Mouse (Mus musculus): ENCODE measurements around the gene Trmt1. TPM values are rescaled to one million over a fixed set of nuclear protein-coding genes. Genes with fewer than 3 reads are reported as not detected.
A peak's percentile ranks its signal among the peaks of the same experiment; 100 is the strongest.

The Trmt1 gene
- polyA plus RNA-seq, 1 experiment = 87.5 TPM

GRCm38 (mm10) chr8:84705960-84706359 lies 19.9 kb downstream of the Trmt1 start:
- H3K4me1 ChIP-seq (ENCODE audit: control insufficient read depth, insufficient read depth, low read length) = peaks cover 35% of the 10 kb centered on the region
- TF ChIP-seq CTCF (IDR thresholded peaks at IDR 0.05; ENCODE audit: insufficient read depth, low read length) (no peak), POLR2A (IDR thresholded peaks at IDR 0.05; ENCODE audit: borderline replicate concordance, extremely low read depth, low read depth, low read length) (no peak)
- no peak overlapping the region for H3K4me3 ChIP-seq (replicated peaks; ENCODE audit: extremely low read depth, low read depth, low read length)
- DNase-seq = no peak
- WGBS = 39% methylated on average over 12 of the region's 12 CpGs

- no peak for TF ChIP-seq CTCF (IDR thresholded peaks at IDR 0.05; ENCODE audit: insufficient read depth, low read length)
- no peak for TF ChIP-seq POLR2A (IDR thresholded peaks at IDR 0.05; ENCODE audit: borderline replicate concordance, extremely low read depth, low read depth, low read length)
- WGBS = 25% methylated on average over 45 of the region's 45 CpGs
- DNase-seq = peak; percentile 56
- Histone ChIP-seq H3K4me1 (ENCODE audit: control insufficient read depth, insufficient read depth, low read length) (peaks cover 36% of the 10 kb centered on the region), H3K4me3 (replicated peaks; ENCODE audit: extremely low read depth, low read depth, low read length) (peak overlapping the region; percentile 45)
Observed at GRCm38 (mm10) chr8:84706610-84707266, 20.6 kb downstream of the Trmt1 start.

GRCm38 (mm10) chr8:84707267-84707883 lies 21.3 kb downstream of the Trmt1 start:
- TF ChIP-seq CTCF (IDR thresholded peaks at IDR 0.05; ENCODE audit: insufficient read depth, low read length) = no peak
- no peak for TF ChIP-seq POLR2A (IDR thresholded peaks at IDR 0.05; ENCODE audit: borderline replicate concordance, extremely low read depth, low read depth, low read length)
- DNase-seq = peak; percentile 83
- peak overlapping the region; percentile 45 for H3K4me3 ChIP-seq (replicated peaks; ENCODE audit: extremely low read depth, low read depth, low read length)
- H3K4me1 ChIP-seq (ENCODE audit: control insufficient read depth, insufficient read depth, low read length) = peaks cover 37% of the 10 kb centered on the region
- 23% methylated on average over 22 of the region's 22 CpGs for WGBS

- DNase-seq = peak; percentile 46
- peaks cover 36% of the 10 kb centered on the region for H3K4me1 ChIP-seq (ENCODE audit: control insufficient read depth, insufficient read depth, low read length)
- TF ChIP-seq CTCF (IDR thresholded peaks at IDR 0.05; ENCODE audit: insufficient read depth, low read length) (no peak), POLR2A (IDR thresholded peaks at IDR 0.05; ENCODE audit: borderline replicate concordance, extremely low read depth, low read depth, low read length) (no peak)
- peak overlapping the region; percentile 29 for H3K4me3 ChIP-seq (replicated peaks; ENCODE audit: extremely low read depth, low read depth, low read length)
- 38% methylated on average over 15 of the region's 15 CpGs for WGBS
Observed at GRCm38 (mm10) chr8:84708071-84708541, 22.0 kb downstream of the Trmt1 start.

GRCm38 (mm10) chr8:84708774-84709475 lies 22.8 kb downstream of the Trmt1 start:
- TF ChIP-seq CTCF (IDR thresholded peaks at IDR 0.05; ENCODE audit: insufficient read depth, low read length) (peak; percentile 85), POLR2A (IDR thresholded peaks at IDR 0.05; ENCODE audit: borderline replicate concordance, extremely low read depth, low read depth, low read length) (no peak)
- peak; percentile 80 for DNase-seq
- Histone ChIP-seq H3K4me1 (ENCODE audit: control insufficient read depth, insufficient read depth, low read length) (peaks cover 36% of the 10 kb centered on the region), H3K4me3 (replicated peaks; ENCODE audit: extremely low read depth, low read depth, low read length) (no peak overlapping the region)
- 24% methylated on average over 12 of the region's 12 CpGs for WGBS

- DNase-seq = no peak
- Histone ChIP-seq H3K4me1 (ENCODE audit: control insufficient read depth, insufficient read depth, low read length) (peaks cover 33% of the 10 kb centered on the region), H3K4me3 (replicated peaks; ENCODE audit: extremely low read depth, low read depth, low read length) (no peak overlapping the region)
- WGBS = 73% methylated on average over 1 of the region's 1 CpGs
- TF ChIP-seq CTCF (IDR thresholded peaks at IDR 0.05; ENCODE audit: insufficient read depth, low read length) (no peak), POLR2A (IDR thresholded peaks at IDR 0.05; ENCODE audit: borderline replicate concordance, extremely low read depth, low read depth, low read length) (no peak)
Observed at GRCm38 (mm10) chr8:84709931-84710330, 23.8 kb downstream of the Trmt1 start.

GRCm38 (mm10) chr8:84711312-84711711 lies 25.2 kb downstream of the Trmt1 start:
- Histone ChIP-seq H3K4me3 (replicated peaks; ENCODE audit: extremely low read depth, low read depth, low read length) (no peak overlapping the region), H3K4me1 (ENCODE audit: control insufficient read depth, insufficient read depth, low read length) (peaks cover 29% of the 10 kb centered on the region)
- TF ChIP-seq POLR2A (IDR thresholded peaks at IDR 0.05; ENCODE audit: borderline replicate concordance, extremely low read depth, low read depth, low read length) = no peak
- TF ChIP-seq CTCF (IDR thresholded peaks at IDR 0.05; ENCODE audit: insufficient read depth, low read length) = no peak
- 36% methylated on average over 3 of the region's 3 CpGs for WGBS
- DNase-seq = no peak

GRCm38 (mm10) chr8:84711933-84712758 lies 26.0 kb downstream of the Trmt1 start:
- DNase-seq = no peak
- no peak for TF ChIP-seq CTCF (IDR thresholded peaks at IDR 0.05; ENCODE audit: insufficient read depth, low read length)
- no peak for TF ChIP-seq POLR2A (IDR thresholded peaks at IDR 0.05; ENCODE audit: borderline replicate concordance, extremely low read depth, low read depth, low read length)
- WGBS = 33% methylated on average over 11 of the region's 11 CpGs
- Histone ChIP-seq H3K4me1 (ENCODE audit: control insufficient read depth, insufficient read depth, low read length) (peaks cover 25% of the 10 kb centered on the region), H3K4me3 (replicated peaks; ENCODE audit: extremely low read depth, low read depth, low read length) (no peak overlapping the region)

GRCm38 (mm10) chr8:84712759-84713120 lies 26.6 kb downstream of the Trmt1 start:
- DNase-seq = no peak
- H3K4me1 ChIP-seq (ENCODE audit: control insufficient read depth, insufficient read depth, low read length) = peaks cover 23% of the 10 kb centered on the region

More at GRCm38 (mm10) chr8:84712759-84713120, 26.6 kb downstream of the Trmt1 start:
- 23% methylated on average over 3 of the region's 3 CpGs for WGBS
- no peak overlapping the region for H3K4me3 ChIP-seq (replicated peaks; ENCODE audit: extremely low read depth, low read depth, low read length)
- TF ChIP-seq POLR2A (IDR thresholded peaks at IDR 0.05; ENCODE audit: borderline replicate concordance, extremely low read depth, low read depth, low read length) (no peak), CTCF (IDR thresholded peaks at IDR 0.05; ENCODE audit: insufficient read depth, low read length) (no peak)

All from lung, adult 2 months (tissue).